Mouse (Mus musculus) liver, embryonic 13.5 days (tissue): ENCODE measurements at regions not wholly inside any gene's neighbourhood (a gene's known extent, or its start where the extent isn't known, plus 50 kb on each side); places are given as distances from the start of the nearest gene placed in this dataset.

Source experiments
- ATAC-seq: fragments of 200-750 bp; cut with Nextera tagmentation; 2 replicates; pipeline ENCODE4 v1.8.0; 2017; ENCODE audit warnings: low read depth, mild to moderate bottlenecking, moderate number of reproducible peaks, moderate library complexity
- DNase-seq: peaks from one replicate; pipeline ENCODE4 v3.0.0; 2022
- H3K27ac ChIP-seq: fragments of 300-500 bp; sonication (generic); 2 replicates; pipeline ENCODE4 v1.5.1; 2015; ENCODE audit warnings: moderate library complexity, mild to moderate bottlenecking, inconsistent platforms
- H3K27me3 ChIP-seq: fragments of 300-500 bp; sonication (generic); 2 replicates; pipeline ENCODE4 v1.6.1; 2015; ENCODE audit warnings: mild to moderate bottlenecking, inconsistent platforms
- H3K36me3 ChIP-seq: fragments of 300-500 bp; sonication (generic); 2 replicates; pipeline ENCODE4 v1.6.1; 2015; ENCODE audit warnings: mild to moderate bottlenecking, inconsistent platforms
- H3K4me1 ChIP-seq: fragments of 300-500 bp; sonication (generic); replicated peaks from 2 replicates; pipeline ENCODE4 v1.6.1; 2015; ENCODE audit warnings: inconsistent platforms
- H3K4me2 ChIP-seq: fragments of 300-500 bp; sonication (generic); 2 replicates; pipeline ENCODE4 v1.6.1; 2015; ENCODE audit warnings: inconsistent platforms, mild to moderate bottlenecking, moderate library complexity
- H3K4me3 ChIP-seq: fragments of 300-500 bp; sonication (generic); replicated peaks from 2 replicates; pipeline ENCODE4 v1.5.1; 2015; ENCODE audit warnings: mild to moderate bottlenecking, inconsistent platforms
- H3K9ac ChIP-seq: fragments of 300-500 bp; sonication (generic); 2 replicates; pipeline ENCODE4 v1.6.1; 2015; ENCODE audit warnings: mild to moderate bottlenecking, inconsistent platforms
- H3K9me3 ChIP-seq: fragments of 300-500 bp; sonication (generic); replicated peaks from 2 replicates; pipeline ENCODE4 v1.6.1; 2016; ENCODE audit warnings: inconsistent platforms
- WGBS: fragments of 180-500 bp; shearing (Covaris S2); methylation state at CpG from one replicate; pipeline ENCODE4 v1.1.7; 2015; ENCODE audit not compliant: insufficient replicate concordance; 5-methylcytosine and 5-hydroxymethylcytosine counted together

DNA sequence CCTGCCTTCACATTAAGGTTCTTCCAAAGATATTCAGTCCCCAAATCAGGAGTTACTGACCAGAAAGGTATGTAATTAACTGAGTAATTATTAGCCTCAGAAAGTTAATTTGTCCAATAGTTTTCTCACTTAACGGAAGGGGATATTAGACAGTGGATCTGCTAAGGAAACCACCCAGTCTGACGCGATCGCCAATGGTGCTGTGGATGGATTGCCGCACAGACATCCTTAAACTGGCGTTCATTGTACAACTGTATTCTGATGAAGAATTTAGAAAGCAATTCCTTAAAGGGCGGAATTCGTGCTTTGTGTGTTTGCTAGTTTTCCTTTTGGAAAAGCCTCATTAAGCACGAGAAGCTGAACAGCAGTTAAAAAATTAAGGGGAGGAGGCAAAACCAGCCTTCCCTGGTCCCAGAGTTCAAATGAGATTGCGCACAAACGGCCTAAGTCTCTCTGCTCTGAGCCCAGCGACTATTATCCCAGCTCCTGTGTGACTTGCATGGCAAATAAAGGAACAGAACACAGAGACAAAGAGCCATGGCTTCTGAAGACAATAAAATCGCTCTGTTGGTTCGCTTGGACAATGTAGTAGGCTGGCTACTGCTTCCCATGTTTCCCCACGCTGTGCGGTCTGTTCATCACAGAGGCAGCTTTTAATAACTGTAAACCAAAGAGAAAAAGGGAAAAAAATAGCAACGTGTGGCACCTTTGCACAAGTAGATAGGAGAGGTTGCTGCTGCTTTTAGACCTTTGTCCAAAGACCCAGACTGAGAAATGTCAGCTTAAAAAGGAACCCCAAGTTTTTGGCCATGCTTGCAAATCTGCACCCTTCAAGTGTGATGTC lies 83.1 kb downstream of the S1pr1 start:
- 78% methylated on average over 17 of the region's 17 CpGs for WGBS
- ATAC-seq, result no peak

DNA sequence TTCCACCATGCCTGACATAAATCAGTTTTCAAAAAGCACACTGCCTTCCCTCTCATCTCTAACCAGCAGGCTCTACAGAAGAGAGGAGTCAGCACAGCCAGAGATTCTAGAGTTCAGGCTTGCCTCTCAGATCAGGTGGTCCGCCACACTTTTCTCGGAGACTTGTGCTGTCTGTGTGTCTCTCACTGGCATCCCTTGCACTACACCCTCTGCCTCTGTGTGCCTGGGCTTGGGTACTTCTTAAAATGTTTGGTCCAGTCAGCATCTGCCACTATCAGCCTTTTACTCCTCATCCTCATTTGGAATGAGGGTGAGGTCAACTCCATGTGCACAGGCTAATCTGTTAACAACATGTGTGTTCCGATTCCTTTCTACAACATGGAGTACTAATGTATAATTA lies 92.0 kb downstream of the S1pr1 start:
- Histone ChIP-seq H3K9me3 (no peaks in the 10 kb centered on the region), H3K4me2 (no peak overlapping the region), H3K4me3 (no peak overlapping the region), H3K27ac (no peak overlapping the region), H3K4me1 (no peaks in the 10 kb centered on the region), H3K9ac (no peak overlapping the region), H3K27me3 (0 out of 2 replicates have a peak, but pooled peaks cover 2% of the 10 kb centered on the region), H3K36me3 (no peaks in the 10 kb centered on the region)
- 72% methylated on average over 3 of the region's 3 CpGs for WGBS
- no peak for ATAC-seq
- no peak for DNase-seq

More for the DNA sequence above, 83.1 kb downstream of the S1pr1 start:
- Histone ChIP-seq H3K4me1 (peaks cover 30% of the 10 kb centered on the region), H3K9me3 (no peaks in the 10 kb centered on the region), H3K9ac (no peak overlapping the region), H3K27me3 (no peaks in the 10 kb centered on the region), H3K4me2 (no peak overlapping the region), H3K27ac (no peak overlapping the region), H3K4me3 (no peak overlapping the region), H3K36me3 (no peaks in the 10 kb centered on the region)
- DNase-seq, result no peak

DNA sequence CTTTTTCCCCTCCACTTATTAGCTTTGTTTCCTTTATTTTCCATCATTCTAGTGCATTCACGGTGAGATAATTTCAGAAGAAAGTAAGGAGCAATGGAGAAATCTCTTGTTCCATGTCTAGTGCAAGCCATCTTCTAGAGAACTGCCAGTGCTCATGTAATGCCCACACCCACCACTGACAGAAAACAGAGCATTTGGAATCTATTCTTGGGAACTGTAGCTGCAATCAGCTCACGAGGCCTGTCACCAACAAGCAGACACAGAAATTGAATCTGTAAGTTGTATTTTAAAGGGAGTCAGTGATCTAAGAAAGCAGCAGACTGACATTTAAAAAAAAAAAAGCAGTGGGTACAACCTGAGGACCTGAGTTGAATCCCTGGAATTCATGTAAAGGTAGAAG lies 92.6 kb downstream of the S1pr1 start:
- Histone ChIP-seq H3K27ac (no peak overlapping the region), H3K4me3 (no peak overlapping the region), H3K9me3 (no peaks in the 10 kb centered on the region), H3K27me3 (0 out of 2 replicates have a peak, but pooled peaks cover 2% of the 10 kb centered on the region), H3K4me2 (no peak overlapping the region), H3K4me1 (no peaks in the 10 kb centered on the region), H3K9ac (no peak overlapping the region), H3K36me3 (no peaks in the 10 kb centered on the region)
- WGBS, result 60% methylated on average over 2 of the region's 2 CpGs
- ATAC-seq (no peak), DNase-seq (no peak)

DNA sequence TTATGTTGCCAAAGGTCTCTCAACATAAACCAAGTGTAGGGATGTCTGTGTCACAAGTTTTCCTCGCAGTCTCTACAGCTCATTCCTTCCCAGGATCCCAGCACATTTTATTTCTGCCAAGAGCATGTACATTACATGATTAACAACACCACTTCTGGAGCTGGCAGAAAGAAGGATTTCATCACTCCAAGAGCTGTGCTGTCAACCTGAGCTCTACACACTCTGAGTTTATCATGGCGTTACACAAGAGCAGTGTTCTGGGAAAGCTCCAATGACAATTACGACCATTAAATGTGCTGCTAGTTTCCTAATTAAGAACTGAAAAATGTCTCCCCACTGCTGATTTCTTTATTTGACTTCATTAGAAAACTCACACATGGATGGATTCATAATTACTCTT lies 94.9 kb downstream of the S1pr1 start:
- no peak for ATAC-seq
- Histone ChIP-seq H3K9ac (no peak overlapping the region), H3K4me3 (no peak overlapping the region), H3K36me3 (no peaks in the 10 kb centered on the region), H3K27me3 (0 out of 2 replicates have a peak, but pooled peaks cover 2% of the 10 kb centered on the region), H3K4me1 (no peaks in the 10 kb centered on the region), H3K9me3 (no peaks in the 10 kb centered on the region), H3K4me2 (no peak overlapping the region), H3K27ac (no peak overlapping the region)
- WGBS, result 72% methylated on average over 3 of the region's 3 CpGs
- DNase-seq, result no peak

DNA sequence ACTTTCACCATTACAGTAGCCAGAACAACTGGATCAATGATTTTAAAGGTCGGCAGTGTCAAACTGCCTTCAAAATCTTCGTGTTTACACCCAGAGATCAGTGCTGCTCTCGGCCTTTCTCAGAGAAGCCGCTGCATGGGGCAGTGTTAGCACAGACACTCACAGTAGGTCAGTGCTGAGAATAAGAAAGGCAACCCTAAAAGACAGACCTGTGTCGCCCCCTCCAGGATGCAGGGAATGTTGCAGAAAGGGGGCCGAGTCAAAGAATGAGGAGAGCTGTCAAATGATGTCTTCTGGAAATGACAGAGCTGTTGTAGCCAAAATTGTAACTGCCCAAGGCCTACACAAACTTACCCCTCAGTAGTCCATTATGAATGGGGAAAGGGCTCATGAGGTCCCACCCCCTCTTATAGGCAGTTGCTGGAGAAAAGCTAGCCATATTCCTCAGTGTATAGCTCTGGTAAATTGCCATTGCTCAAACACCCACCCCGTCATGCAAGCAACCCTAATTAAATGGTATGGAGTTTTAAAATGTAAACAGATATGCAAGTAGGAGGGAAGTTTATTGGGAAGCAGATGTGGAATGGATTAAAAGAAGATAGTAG lies 98.8 kb downstream of the S1pr1 start:
- Histone ChIP-seq H3K36me3 (no peaks in the 10 kb centered on the region), H3K9ac (no peak overlapping the region), H3K4me2 (no peak overlapping the region), H3K4me3 (no peak overlapping the region), H3K27me3 (no peaks in the 10 kb centered on the region), H3K27ac (no peak overlapping the region), H3K4me1 (no peaks in the 10 kb centered on the region), H3K9me3 (no peaks in the 10 kb centered on the region)
- 36% methylated on average over 7 of the region's 7 CpGs for WGBS
- ATAC-seq (0 out of 2 replicates have a peak, but pooled peaks have one; percentile 47), DNase-seq (peak; percentile 8)

DNA sequence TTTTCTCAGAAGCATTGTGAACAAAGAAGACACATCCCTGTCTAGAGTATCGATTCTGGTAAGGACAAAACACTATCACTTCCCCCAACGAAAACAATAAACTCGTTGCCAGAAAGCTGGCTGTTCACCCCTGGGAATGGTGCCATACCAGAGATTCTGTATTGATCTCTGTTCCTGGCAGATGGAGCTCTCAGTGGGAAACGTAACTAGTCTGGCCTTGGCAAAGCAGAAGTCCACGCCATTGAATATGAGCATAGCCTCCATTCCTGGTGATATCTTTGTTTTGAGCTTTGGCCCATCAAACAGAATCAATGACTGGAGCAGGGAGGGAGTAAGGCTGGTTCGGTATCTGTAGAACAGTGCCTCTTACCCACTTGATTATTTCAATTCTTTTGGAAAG lies 102.0 kb downstream of the S1pr1 start:
- DNase-seq (no peak), ATAC-seq (no peak)
- 67% methylated on average over 6 of the region's 6 CpGs for WGBS
- Histone ChIP-seq H3K4me3 (no peak overlapping the region), H3K27ac (no peak overlapping the region), H3K9me3 (no peaks in the 10 kb centered on the region), H3K4me1 (no peaks in the 10 kb centered on the region), H3K36me3 (no peaks in the 10 kb centered on the region), H3K9ac (no peak overlapping the region), H3K27me3 (no peaks in the 10 kb centered on the region), H3K4me2 (no peak overlapping the region)

DNA sequence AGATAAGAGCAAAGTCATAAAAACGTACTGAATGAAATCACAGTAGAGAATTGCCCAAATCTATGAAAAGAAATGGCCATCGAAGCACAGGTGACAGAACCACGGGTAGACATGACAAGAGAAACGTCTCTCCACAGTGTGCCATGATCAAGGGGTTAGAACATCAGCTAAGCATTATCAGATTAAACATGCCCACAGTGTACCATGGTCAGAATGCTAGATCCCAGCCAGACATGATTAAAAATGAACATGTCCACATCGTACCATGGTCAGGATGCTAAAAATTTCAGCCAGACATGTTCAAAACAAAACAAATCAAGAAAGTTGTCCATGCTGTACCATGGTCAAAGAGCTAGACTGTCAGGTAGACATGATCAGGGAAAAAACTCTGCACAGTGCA lies 106.8 kb downstream of the S1pr1 start:
- H3K4me1 ChIP-seq, result no peaks in the 10 kb centered on the region
- H3K4me2 ChIP-seq, result no peak overlapping the region
- H3K27ac ChIP-seq, result no peak overlapping the region
- no peak for DNase-seq
- ATAC-seq, result no peak
- no peak overlapping the region for H3K9ac ChIP-seq
- no peaks in the 10 kb centered on the region for H3K9me3 ChIP-seq
- H3K27me3 ChIP-seq, result no peaks in the 10 kb centered on the region
- no peak overlapping the region for H3K4me3 ChIP-seq
- no peaks in the 10 kb centered on the region for H3K36me3 ChIP-seq
- 67% methylated on average over 5 of the region's 5 CpGs for WGBS

DNA sequence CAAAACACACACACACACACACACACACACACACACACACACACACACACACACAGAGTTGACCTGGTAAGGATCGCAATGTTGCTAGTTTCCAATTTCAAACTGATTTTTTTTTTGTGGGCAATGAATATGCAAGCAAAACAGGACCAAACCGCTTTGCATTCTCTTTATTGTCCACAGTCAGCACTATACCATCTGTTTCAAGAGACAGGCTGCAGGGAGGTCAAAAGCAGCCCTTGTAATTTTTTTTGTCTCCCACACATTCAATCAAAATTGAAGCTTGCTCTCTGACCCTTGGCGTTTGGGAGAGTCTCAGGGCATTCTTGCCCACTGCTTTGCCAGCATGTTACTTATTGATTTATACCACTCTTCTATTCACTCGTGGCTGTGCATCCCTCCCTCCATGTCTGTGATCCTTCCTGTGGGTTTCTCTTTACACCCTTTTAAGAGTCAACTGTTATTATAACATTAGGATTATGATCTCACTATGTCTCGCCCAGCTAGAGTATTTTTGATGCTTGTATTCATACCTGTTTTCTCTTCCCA lies 110.1 kb downstream of the S1pr1 start:
- Histone ChIP-seq H3K4me1 (no peaks in the 10 kb centered on the region), H3K36me3 (no peaks in the 10 kb centered on the region), H3K9me3 (no peaks in the 10 kb centered on the region), H3K4me3 (no peak overlapping the region), H3K9ac (no peak overlapping the region), H3K27me3 (no peaks in the 10 kb centered on the region), H3K27ac (no peak overlapping the region), H3K4me2 (no peak overlapping the region)
- no peak for ATAC-seq
- 51% methylated on average over 5 of the region's 5 CpGs for WGBS
- no peak for DNase-seq

DNA sequence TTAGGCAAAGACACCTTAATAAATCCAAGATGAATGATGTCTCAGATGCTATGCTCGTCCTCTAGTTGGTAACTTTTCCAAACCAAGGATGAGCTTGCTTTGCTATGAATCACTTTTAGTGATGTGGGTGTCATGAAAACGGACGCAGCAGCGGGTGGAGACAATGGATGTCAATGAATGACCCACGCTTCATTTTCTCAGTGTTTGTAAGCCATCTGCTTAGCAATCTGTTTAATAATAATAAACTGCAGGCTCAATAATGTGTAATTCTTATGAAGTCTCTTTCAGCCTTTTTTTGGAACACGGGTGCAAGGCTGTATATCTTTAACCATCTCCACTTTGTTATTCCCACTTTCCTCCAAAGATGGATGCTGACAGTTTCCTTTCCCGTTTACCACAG lies 110.6 kb downstream of the S1pr1 start:
- Histone ChIP-seq H3K27ac (no peak overlapping the region), H3K4me1 (no peaks in the 10 kb centered on the region), H3K36me3 (no peaks in the 10 kb centered on the region), H3K4me2 (no peak overlapping the region), H3K9ac (no peak overlapping the region), H3K4me3 (no peak overlapping the region), H3K27me3 (no peaks in the 10 kb centered on the region), H3K9me3 (no peaks in the 10 kb centered on the region)
- ATAC-seq, result no peak
- DNase-seq, result no peak
- WGBS, result 63% methylated on average over 7 of the region's 7 CpGs

DNA sequence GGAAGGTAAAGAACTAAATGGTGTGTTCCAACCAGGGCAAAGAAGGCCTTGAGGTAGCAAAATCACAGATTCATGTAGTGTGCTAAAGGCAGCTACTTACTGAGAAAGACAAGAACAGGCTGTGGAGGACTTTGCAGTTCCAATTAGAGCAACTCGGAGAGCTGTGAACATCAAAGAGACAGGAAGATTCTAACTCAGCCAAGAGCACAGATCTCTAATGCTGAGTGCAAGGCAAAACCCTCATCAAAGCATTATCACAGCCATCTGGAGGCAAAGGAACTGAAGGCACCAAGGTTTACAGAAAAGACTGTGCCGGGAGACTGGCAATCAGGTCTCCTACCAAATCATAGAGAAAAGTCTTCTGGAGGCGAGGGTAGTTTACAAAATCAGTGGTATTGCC lies 111.1 kb downstream of the S1pr1 start:
- Histone ChIP-seq H3K4me3 (no peak overlapping the region), H3K4me2 (no peak overlapping the region), H3K9ac (no peak overlapping the region), H3K27ac (no peak overlapping the region), H3K36me3 (no peaks in the 10 kb centered on the region), H3K9me3 (no peaks in the 10 kb centered on the region), H3K27me3 (no peaks in the 10 kb centered on the region), H3K4me1 (no peaks in the 10 kb centered on the region)
- DNase-seq, result no peak
- no peak for ATAC-seq
- WGBS, result 56% methylated on average over 3 of the region's 3 CpGs

DNA sequence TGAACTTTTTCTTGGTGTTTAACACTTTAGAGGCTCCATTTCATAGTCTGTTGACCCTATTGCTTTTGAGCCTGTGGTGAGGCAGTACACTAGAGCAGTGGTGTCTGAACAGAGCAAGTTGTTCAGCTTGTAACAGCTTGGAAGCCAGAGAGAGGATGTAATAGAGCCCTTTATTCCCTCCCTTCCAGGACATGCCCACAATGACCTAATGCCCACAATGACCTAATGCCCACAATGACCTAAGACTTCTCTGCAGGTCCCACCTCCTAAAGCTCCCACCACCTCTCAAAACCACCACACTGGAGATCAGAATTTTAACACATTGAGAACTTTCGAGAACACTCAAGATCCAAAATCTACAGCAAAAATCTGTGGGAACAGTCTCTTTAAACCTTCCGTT lies 115.6 kb downstream of the S1pr1 start:
- no peak for DNase-seq

More for the DNA sequence above, 115.6 kb downstream of the S1pr1 start:
- 78% methylated on average over 2 of the region's 2 CpGs for WGBS
- no peaks in the 10 kb centered on the region for H3K9me3 ChIP-seq
- no peaks in the 10 kb centered on the region for H3K4me1 ChIP-seq
- H3K4me2 ChIP-seq, result no peak overlapping the region
- H3K27ac ChIP-seq, result no peak overlapping the region
- no peak overlapping the region for H3K4me3 ChIP-seq
- no peak for ATAC-seq
- H3K9ac ChIP-seq, result no peak overlapping the region
- H3K27me3 ChIP-seq, result no peaks in the 10 kb centered on the region
- H3K36me3 ChIP-seq, result no peaks in the 10 kb centered on the region
